Mouse (Mus musculus) forebrain, embryonic 12.5 days (tissue): Measurements from ENCODE around the gene Osbpl11. TPM values are rescaled to one million over a fixed set of nuclear protein-coding genes. Genes with fewer than 3 reads are reported as not detected.

Experiments
- ATAC-seq: fragments of 200-750 bp; cut with Nextera tagmentation; 2 replicates; pipeline ENCODE4 v1.8.0; 2017; ENCODE audit warnings: moderate TSS enrichment; ENCODE audit not compliant: low FRiP score
- H3K27ac ChIP-seq: fragments of 300-500 bp; sonication (generic); 2 replicates; pipeline ENCODE4 v1.5.1; 2016; ENCODE audit warnings: mild to moderate bottlenecking
- H3K27me3 ChIP-seq: fragments of 300-500 bp; sonication (generic); 2 replicates; pipeline ENCODE4 v1.6.1; 2016; ENCODE audit warnings: mild to moderate bottlenecking
- H3K36me3 ChIP-seq: fragments of 300-500 bp; sonication (generic); replicated peaks from 2 replicates; pipeline ENCODE4 v1.6.1; 2016; ENCODE audit warnings: mild to moderate bottlenecking
- H3K4me1 ChIP-seq: fragments of 300-500 bp; sonication (generic); 2 replicates; pipeline ENCODE4 v1.6.1; 2016
- H3K4me2 ChIP-seq: fragments of 300-500 bp; sonication (generic); 2 replicates; pipeline ENCODE4 v1.6.1; 2016; ENCODE audit warnings: mild to moderate bottlenecking, moderate library complexity
- H3K4me3 ChIP-seq: fragments of 300-500 bp; sonication (generic); replicated peaks from 2 replicates; pipeline ENCODE4 v1.5.1; 2016; ENCODE audit warnings: mild to moderate bottlenecking
- H3K9ac ChIP-seq: fragments of 300-500 bp; sonication (generic); 2 replicates; pipeline ENCODE4 v1.6.1; 2016; ENCODE audit warnings: mild to moderate bottlenecking
- H3K9me3 ChIP-seq: fragments of 300-500 bp; sonication (generic); 2 replicates; pipeline ENCODE4 v1.6.1; 2016
- WGBS: fragments of 180-500 bp; shearing (Covaris S2); methylation state at CpG from one replicate; pipeline ENCODE4 v1.1.7; 2016; 5-methylcytosine and 5-hydroxymethylcytosine counted together
- polyA plus RNA-seq: library from polyadenylated mRNA; unstranded; fragments of >200 nt; fragmentation: Nextera tagmentation; extraction: Ambion mirVana; gene quantifications from 2 replicates; pipeline ENCODE4 v1.2.1, GENCODE M21; 2016

Osbpl11 gene
- polyA plus RNA-seq, 1 experiment from 2014 or later: 27.8 TPM

- no peaks in the 10 kb centered on the region for H3K9me3 ChIP-seq
- H3K9ac ChIP-seq: no peak overlapping the region
- ATAC-seq: no peak
- no peaks in the 10 kb centered on the region for H3K27me3 ChIP-seq
- 0 out of 2 replicates have a peak, but pooled peaks cover 3% of the 10 kb centered on the region for H3K4me1 ChIP-seq
- no peak overlapping the region for H3K27ac ChIP-seq
- no peaks in the 10 kb centered on the region for H3K36me3 ChIP-seq
- no peak overlapping the region for H3K4me2 ChIP-seq
- H3K4me3 ChIP-seq: no peak overlapping the region
- 83% methylated on average over 3 of the region's 3 CpGs for WGBS
Observed at GRCm38 (mm10) chr16:33179911-33180310, 5.0 kb upstream of the Osbpl11 start.

GRCm38 (mm10) chr16:33180793-33181192 is 4.1 kb upstream of the Osbpl11 start:
- Histone ChIP-seq H3K36me3 (no peaks in the 10 kb centered on the region), H3K27ac (no peak overlapping the region), H3K4me3 (no peak overlapping the region), H3K9me3 (no peaks in the 10 kb centered on the region), H3K4me1 (peaks cover 4% of the 10 kb centered on the region), H3K9ac (no peak overlapping the region), H3K27me3 (no peaks in the 10 kb centered on the region), H3K4me2 (no peak overlapping the region)
- 78% methylated on average over 3 of the region's 3 CpGs for WGBS
- no peak for ATAC-seq

GRCm38 (mm10) chr16:33185261-33186046 is 583 bp downstream of the Osbpl11 start:
- Histone ChIP-seq H3K4me2 (peak overlapping the region; percentile 95), H3K27ac (peak overlapping the region; percentile 91), H3K27me3 (no peaks in the 10 kb centered on the region), H3K4me3 (peak overlapping the region; percentile 96), H3K9ac (peak overlapping the region; percentile 95), H3K9me3 (no peaks in the 10 kb centered on the region), H3K4me1 (peaks cover 28% of the 10 kb centered on the region), H3K36me3 (no peaks in the 10 kb centered on the region)
- peak; percentile 87 for ATAC-seq
- under 1% methylated on average over 57 of the region's 59 CpGs for WGBS

- Histone ChIP-seq H3K4me3 (peak overlapping the region; percentile 96), H3K9me3 (no peaks in the 10 kb centered on the region), H3K27ac (no peak overlapping the region), H3K9ac (peak overlapping the region; percentile 95), H3K36me3 (no peaks in the 10 kb centered on the region), H3K4me1 (peaks cover 29% of the 10 kb centered on the region), H3K4me2 (peak overlapping the region; percentile 95), H3K27me3 (no peaks in the 10 kb centered on the region)
- 33% methylated on average over 4 of the region's 4 CpGs for WGBS
- no peak for ATAC-seq
Observed at GRCm38 (mm10) chr16:33186134-33186533, 1.3 kb downstream of the Osbpl11 start.

GRCm38 (mm10) chr16:33188076-33188475 is 3.2 kb downstream of the Osbpl11 start:
- 36% methylated on average over 3 of the region's 3 CpGs for WGBS
- Histone ChIP-seq H3K9ac (no peak overlapping the region), H3K36me3 (no peaks in the 10 kb centered on the region), H3K27me3 (no peaks in the 10 kb centered on the region), H3K27ac (no peak overlapping the region), H3K9me3 (no peaks in the 10 kb centered on the region), H3K4me2 (no peak overlapping the region), H3K4me3 (no peak overlapping the region), H3K4me1 (peaks cover 35% of the 10 kb centered on the region)
- no peak for ATAC-seq

GRCm38 (mm10) chr16:33191671-33192091 is 6.8 kb downstream of the Osbpl11 start:
- H3K9me3 ChIP-seq: no peaks in the 10 kb centered on the region
- no peak overlapping the region for H3K9ac ChIP-seq
- no peak overlapping the region for H3K4me2 ChIP-seq
- WGBS: 90% methylated on average over 2 of the region's 2 CpGs
- H3K4me1 ChIP-seq: peaks cover 27% of the 10 kb centered on the region
- no peak overlapping the region for H3K4me3 ChIP-seq
- H3K27me3 ChIP-seq: no peaks in the 10 kb centered on the region
- 0 out of 2 replicates have a peak, but pooled peaks cover 4% of the 10 kb centered on the region for H3K36me3 ChIP-seq
- H3K27ac ChIP-seq: no peak overlapping the region
- ATAC-seq: no peak

GRCm38 (mm10) chr16:33192280-33192679 is 7.4 kb downstream of the Osbpl11 start:
- 76% methylated on average over 2 of the region's 2 CpGs for WGBS
- peaks cover 22% of the 10 kb centered on the region for H3K4me1 ChIP-seq

GRCm38 (mm10) chr16:33193649-33194048 is 8.8 kb downstream of the Osbpl11 start:
- Histone ChIP-seq H3K4me1 (peaks cover 12% of the 10 kb centered on the region), H3K9me3 (no peaks in the 10 kb centered on the region), H3K27ac (no peak overlapping the region), H3K4me3 (no peak overlapping the region), H3K9ac (no peak overlapping the region), H3K27me3 (no peaks in the 10 kb centered on the region), H3K36me3 (0 out of 2 replicates have a peak, but pooled peaks cover 6% of the 10 kb centered on the region), H3K4me2 (no peak overlapping the region)
- 48% methylated on average over 2 of the region's 2 CpGs for WGBS
- no peak; the same call in 1 of the 2 replicates for ATAC-seq

More at GRCm38 (mm10) chr16:33192280-33192679, 7.4 kb downstream of the Osbpl11 start:
- no peak overlapping the region for H3K4me3 ChIP-seq
- no peak overlapping the region for H3K9ac ChIP-seq
- no peaks in the 10 kb centered on the region for H3K9me3 ChIP-seq
- H3K4me2 ChIP-seq: no peak overlapping the region
- no peak overlapping the region for H3K27ac ChIP-seq
- H3K27me3 ChIP-seq: no peaks in the 10 kb centered on the region
- H3K36me3 ChIP-seq: 0 out of 2 replicates have a peak, but pooled peaks cover 4% of the 10 kb centered on the region
- no peak for ATAC-seq

- H3K27ac ChIP-seq: no peak overlapping the region
- H3K4me1 ChIP-seq: peaks cover 6% of the 10 kb centered on the region; the same call in 1 of the 2 replicates
- H3K27me3 ChIP-seq: no peaks in the 10 kb centered on the region
- 64% methylated on average over 4 of the region's 5 CpGs for WGBS
- H3K9ac ChIP-seq: no peak overlapping the region
- peaks cover 18% of the 10 kb centered on the region for H3K36me3 ChIP-seq
- H3K4me3 ChIP-seq: no peak overlapping the region
- no peaks in the 10 kb centered on the region for H3K9me3 ChIP-seq
- no peak overlapping the region for H3K4me2 ChIP-seq
- no peak for ATAC-seq
Observed at GRCm38 (mm10) chr16:33195686-33196313, 10.9 kb downstream of the Osbpl11 start.

- Histone ChIP-seq H3K4me1 (peaks cover 4% of the 10 kb centered on the region; the same call in 1 of the 2 replicates), H3K9ac (no peak overlapping the region), H3K27ac (no peak overlapping the region), H3K9me3 (no peaks in the 10 kb centered on the region), H3K4me2 (no peak overlapping the region), H3K4me3 (no peak overlapping the region), H3K27me3 (no peaks in the 10 kb centered on the region), H3K36me3 (peaks cover 26% of the 10 kb centered on the region)
- 90% methylated on average over 6 of the region's 6 CpGs for WGBS
- no peak for ATAC-seq
Observed at GRCm38 (mm10) chr16:33196578-33196977, 11.7 kb downstream of the Osbpl11 start.

GRCm38 (mm10) chr16:33200589-33200988 is 15.7 kb downstream of the Osbpl11 start:
- H3K27ac ChIP-seq: no peak overlapping the region
- ATAC-seq: no peak
- no peak overlapping the region for H3K9ac ChIP-seq
- no peak overlapping the region for H3K4me3 ChIP-seq
- WGBS: 93% methylated on average over 8 of the region's 8 CpGs
- no peaks in the 10 kb centered on the region for H3K27me3 ChIP-seq
- H3K9me3 ChIP-seq: no peaks in the 10 kb centered on the region
- H3K36me3 ChIP-seq: peaks cover 32% of the 10 kb centered on the region
- H3K4me2 ChIP-seq: no peak overlapping the region
- H3K4me1 ChIP-seq: no peaks in the 10 kb centered on the region

- Histone ChIP-seq H3K4me3 (no peak overlapping the region), H3K36me3 (peaks cover 56% of the 10 kb centered on the region), H3K4me2 (no peak overlapping the region), H3K9ac (no peak overlapping the region), H3K27ac (no peak overlapping the region), H3K9me3 (no peaks in the 10 kb centered on the region), H3K4me1 (peaks cover 2% of the 10 kb centered on the region), H3K27me3 (no peaks in the 10 kb centered on the region)
- no peak for ATAC-seq
- 73% methylated on average over 2 of the region's 2 CpGs for WGBS
Observed at GRCm38 (mm10) chr16:33210812-33211211, 25.9 kb downstream of the Osbpl11 start.
